Mouse (Mus musculus): ENCODE data around the gene Klc1. TPM values are rescaled to one million over a fixed set of nuclear protein-coding genes. Genes with fewer than 3 reads are reported as not detected.

Klc1 gene
- 10 to 100 TPM; 48.7 to 50.6 TPM for polyA plus RNA-seq (2017; shearing (Covaris generic))

DNA sequence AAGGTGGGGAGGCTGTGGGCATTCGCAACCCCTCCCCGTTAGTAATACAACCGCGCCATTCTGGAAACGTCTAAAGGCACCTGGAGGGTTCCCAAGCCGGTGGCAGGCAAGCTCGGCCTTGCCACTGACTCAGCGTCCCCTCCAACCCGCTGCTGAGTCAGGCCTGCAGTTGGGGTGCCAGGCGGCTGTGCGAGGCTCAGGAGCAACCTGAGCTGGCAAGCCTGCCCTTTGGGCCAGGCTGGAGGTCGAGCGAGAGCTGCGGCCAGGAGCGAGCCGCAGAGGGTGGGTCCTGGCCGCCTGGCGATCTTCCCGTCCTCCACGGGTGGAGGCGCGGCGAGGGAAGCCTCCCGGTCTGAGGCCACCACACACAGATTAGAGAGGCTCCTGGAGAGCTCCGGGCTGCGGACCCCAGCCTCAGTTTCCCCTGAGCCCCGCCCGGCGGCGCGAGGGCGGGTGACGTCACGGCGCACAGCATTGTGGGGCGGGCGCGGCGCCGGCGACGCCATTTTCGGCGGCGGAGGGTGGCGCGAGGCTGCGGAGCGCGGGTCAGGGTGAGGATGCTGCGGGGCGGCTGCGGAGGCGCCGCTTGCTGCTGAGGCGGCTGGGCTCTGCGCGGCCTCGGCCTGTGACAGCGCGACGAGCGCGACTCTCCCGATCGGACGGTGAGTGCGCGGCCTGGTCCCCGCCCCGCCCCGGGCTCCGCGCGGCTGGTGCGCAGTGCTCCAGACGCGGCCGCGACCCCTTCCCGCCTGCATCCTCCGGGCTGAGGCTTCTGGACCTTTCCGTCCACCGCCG, at the start of gene Klc1:
Klc1 (plus strand) TSS at position 469 of the 795 bp plus-strand sequence.

GRCm38 (mm10) chr12:111713004-111713651, 45.5 kb upstream of the Klc1 start, which contains the start of the genes Bag5 and Apopt1:
Bag5 (minus strand) TSS chr12:111713257.
Apopt1 (plus strand) TSS chr12:111713261.

GRCm38 (mm10) chr12:111813766-111814617, 55.3 kb downstream of the Klc1 start, which contains the start of the genes Xrcc3 and Zfyve21:
Xrcc3 (minus strand) TSS chr12:111813873.
Zfyve21 (plus strand) TSS chr12:111814170.

Other genes with a start within 250 kb of the Klc1 start
- gene Eif5, start 220.8 kb upstream of the Klc1 start, polyA plus RNA-seq (2017; shearing (Covaris generic)) = 100 to 1,000 TPM; 554 to 714 TPM
- gene Mark3, start 184.3 kb upstream of the Klc1 start, polyA plus RNA-seq (2017; shearing (Covaris generic)) = 100 to 1,000 TPM; 103 to 130 TPM
- gene Ckb, start 86.5 kb upstream of the Klc1 start, polyA plus RNA-seq (2017; shearing (Covaris generic)) = 10 to 100 TPM; 22.8 to 23.9 TPM
- gene Trmt61a, start 80.7 kb upstream of the Klc1 start, polyA plus RNA-seq (2017; shearing (Covaris generic)) = 10 to 100 TPM; 15.8 to 20.3 TPM
- gene Bag5, start 45.6 kb upstream of the Klc1 start, polyA plus RNA-seq (2017; shearing (Covaris generic)) = 10 to 100 TPM; 42.7 to 59.4 TPM
- 10 to 100 TPM; 51.6 to 53.1 TPM for gene Apopt1, start 45.6 kb upstream of the Klc1 start, polyA plus RNA-seq (2017; shearing (Covaris generic))
- gene Xrcc3, start 55.0 kb downstream of the Klc1 start, polyA plus RNA-seq (2017; shearing (Covaris generic)) = 1 to 10 TPM; 2.9 to 6.4 TPM
- gene Zfyve21, start 55.3 kb downstream of the Klc1 start, polyA plus RNA-seq (2017; shearing (Covaris generic)) = 1 to 10 TPM; 5.4 to 6.0 TPM
- gene Ppp1r13b, start 149.3 kb downstream of the Klc1 start, polyA plus RNA-seq (2017; shearing (Covaris generic)) = 10 to 100 TPM; 63.0 to 79.4 TPM
- 100 to 1,000 TPM; 177 to 189 TPM for gene Atp5mpl, start 208.1 kb downstream of the Klc1 start, polyA plus RNA-seq (2017; shearing (Covaris generic))
- gene Tdrd9, start 212.7 kb downstream of the Klc1 start, polyA plus RNA-seq (2017; shearing (Covaris generic)) = under 1 TPM; 0.29 to 0.47 TPM
- not detected for gene Rd3l, start 222.5 kb downstream of the Klc1 start, polyA plus RNA-seq (2017; shearing (Covaris generic))

Measured in inflammation-experienced regulatory T-cells (primary cell).